Mouse (Mus musculus): Measurements from ENCODE around the gene Mtr. TPM values are rescaled to one million over a fixed set of nuclear protein-coding genes. Genes with fewer than 3 reads are reported as not detected.
A peak's percentile ranks its signal among the peaks of the same experiment; 100 is the strongest.

The Mtr gene
- polyA plus RNA-seq, 1 experiment: 8.4 TPM

GRCm38 (mm10) chr13:12196861-12197260 lies 61.1 kb downstream of the Mtr start:
- H3K27ac ChIP-seq (ENCODE audit: insufficient read depth, low read length): peak overlapping the region; percentile 26; the same call in 1 of the 2 replicates
- H3K27me3 ChIP-seq (ENCODE audit: control insufficient read depth, insufficient read depth, low read length): no peaks in the 10 kb centered on the region
- WGBS: 27% methylated on average over 4 of the region's 4 CpGs
- H3K4me1 ChIP-seq (ENCODE audit: control insufficient read depth, insufficient read depth, low read length): peaks cover 18% of the 10 kb centered on the region
- H3K4me3 ChIP-seq (replicated peaks; ENCODE audit: insufficient read depth, low read depth, low read length): no peak overlapping the region
- TF ChIP-seq POLR2A (IDR thresholded peaks at IDR 0.05; ENCODE audit: borderline replicate concordance, insufficient read depth, low read length) (no peak), CTCF (IDR thresholded peaks at IDR 0.05; ENCODE audit: borderline replicate concordance, insufficient read depth, low read depth, low read length) (no peak)
- peak; percentile 27 to 34 for DNase-seq

DNA sequence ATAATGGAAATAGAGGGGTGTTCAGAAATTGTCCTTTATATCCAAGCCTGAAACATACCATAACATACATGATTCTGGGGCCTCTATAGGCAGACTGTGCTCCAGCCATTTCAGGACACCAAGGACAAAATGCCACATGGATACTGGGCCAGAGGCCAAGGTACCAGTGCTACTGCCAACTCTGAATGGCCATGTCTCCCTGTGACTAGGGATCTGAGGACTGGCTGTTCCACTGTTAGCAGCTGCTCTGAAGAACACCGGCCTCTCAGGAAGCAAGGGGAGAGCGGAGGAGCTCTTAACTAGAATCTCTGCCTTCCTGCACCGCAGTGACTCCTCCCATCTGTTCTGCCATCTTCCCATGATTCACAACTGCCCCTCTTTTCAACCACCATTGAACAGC lies 61.9 kb downstream of the Mtr start:
- DNase-seq: peak; percentile 82 to 87
- H3K27ac ChIP-seq (ENCODE audit: insufficient read depth, low read length): peak overlapping the region; percentile 60
- H3K4me3 ChIP-seq (replicated peaks; ENCODE audit: insufficient read depth, low read depth, low read length): no peak overlapping the region
- H3K27me3 ChIP-seq (ENCODE audit: control insufficient read depth, insufficient read depth, low read length): no peaks in the 10 kb centered on the region
- 15% methylated on average over 3 of the region's 3 CpGs for WGBS
- H3K4me1 ChIP-seq (ENCODE audit: control insufficient read depth, insufficient read depth, low read length): peaks cover 18% of the 10 kb centered on the region
- TF ChIP-seq CTCF (IDR thresholded peaks at IDR 0.05; ENCODE audit: borderline replicate concordance, insufficient read depth, low read depth, low read length) (no peak), POLR2A (IDR thresholded peaks at IDR 0.05; ENCODE audit: borderline replicate concordance, insufficient read depth, low read length) (no peak)

DNA sequence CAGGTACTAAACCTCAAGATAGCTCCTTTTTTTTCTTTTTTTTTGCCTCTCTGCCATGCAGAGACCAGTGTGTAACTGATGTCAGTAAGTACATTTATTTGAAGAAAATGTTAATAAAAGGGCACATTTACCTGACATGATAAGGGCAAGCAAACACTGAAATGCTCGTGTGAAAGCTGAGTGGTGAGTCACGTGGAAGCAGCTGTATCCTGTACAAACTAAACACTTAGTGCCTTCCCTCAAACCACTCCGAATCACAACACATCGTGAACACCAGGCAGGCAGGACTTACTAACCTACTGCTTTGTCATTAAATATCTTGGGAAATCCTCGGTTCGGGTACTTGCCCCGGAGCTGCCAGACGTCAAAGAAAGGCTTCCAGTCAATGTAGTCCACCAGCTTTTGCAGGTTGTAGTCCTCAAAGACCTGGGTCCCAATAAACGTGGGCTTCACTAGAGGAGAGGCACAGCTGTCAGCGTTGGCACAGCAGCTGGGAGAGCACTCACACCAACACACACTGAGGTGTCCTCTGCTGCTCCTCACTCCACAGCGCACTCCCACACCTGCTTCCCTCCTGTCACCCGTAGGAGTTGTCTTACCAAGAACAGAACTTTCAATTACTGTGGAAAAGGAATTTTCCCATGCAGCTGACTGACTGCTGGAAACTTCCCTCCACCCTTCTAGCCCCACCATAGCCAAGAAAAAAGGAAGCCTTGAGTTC lies 62.8 kb downstream of the Mtr start:
- H3K27me3 ChIP-seq (ENCODE audit: control insufficient read depth, insufficient read depth, low read length): no peaks in the 10 kb centered on the region
- no peak overlapping the region for H3K27ac ChIP-seq (ENCODE audit: insufficient read depth, low read length)
- peaks cover 15% of the 10 kb centered on the region; the same call in 1 of the 2 replicates for H3K4me1 ChIP-seq (ENCODE audit: control insufficient read depth, insufficient read depth, low read length)
- TF ChIP-seq POLR2A (IDR thresholded peaks at IDR 0.05; ENCODE audit: borderline replicate concordance, insufficient read depth, low read length) (no peak), CTCF (IDR thresholded peaks at IDR 0.05; ENCODE audit: borderline replicate concordance, insufficient read depth, low read depth, low read length) (no peak)
- no peak overlapping the region for H3K4me3 ChIP-seq (replicated peaks; ENCODE audit: insufficient read depth, low read depth, low read length)
- 86% methylated on average over 12 of the region's 12 CpGs for WGBS
- no peak for DNase-seq

DNA sequence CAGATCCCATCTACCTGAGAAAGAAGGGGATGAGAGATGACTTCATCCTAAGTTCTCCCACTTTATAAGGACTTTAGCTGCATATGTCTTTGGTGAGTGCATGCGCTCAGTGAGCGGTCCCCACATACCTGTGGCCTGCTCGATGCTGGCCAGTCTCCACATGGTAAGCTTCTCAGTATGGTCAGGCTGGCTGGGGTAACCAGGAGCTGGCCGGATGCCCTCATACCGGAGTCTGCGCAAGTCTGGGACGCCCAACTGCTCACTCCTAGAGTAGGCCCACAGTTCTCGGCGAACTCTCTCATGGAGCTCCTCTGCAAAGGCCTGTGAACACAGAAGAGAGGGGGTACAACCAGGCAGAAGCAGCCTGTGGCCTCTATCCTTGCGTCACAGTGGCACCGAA lies 68.7 kb downstream of the Mtr start:
- peak; percentile 60 to 69 for DNase-seq
- TF ChIP-seq POLR2A (IDR thresholded peaks at IDR 0.05; ENCODE audit: borderline replicate concordance, insufficient read depth, low read length) (no peak), CTCF (IDR thresholded peaks at IDR 0.05; ENCODE audit: borderline replicate concordance, insufficient read depth, low read depth, low read length) (no peak)
- Histone ChIP-seq H3K4me3 (replicated peaks; ENCODE audit: insufficient read depth, low read depth, low read length) (no peak overlapping the region), H3K4me1 (ENCODE audit: control insufficient read depth, insufficient read depth, low read length) (peaks cover 3% of the 10 kb centered on the region; the same call in 1 of the 2 replicates), H3K27ac (ENCODE audit: insufficient read depth, low read length) (no peak overlapping the region), H3K27me3 (ENCODE audit: control insufficient read depth, insufficient read depth, low read length) (no peaks in the 10 kb centered on the region)
- WGBS: 53% methylated on average over 11 of the region's 11 CpGs

DNA sequence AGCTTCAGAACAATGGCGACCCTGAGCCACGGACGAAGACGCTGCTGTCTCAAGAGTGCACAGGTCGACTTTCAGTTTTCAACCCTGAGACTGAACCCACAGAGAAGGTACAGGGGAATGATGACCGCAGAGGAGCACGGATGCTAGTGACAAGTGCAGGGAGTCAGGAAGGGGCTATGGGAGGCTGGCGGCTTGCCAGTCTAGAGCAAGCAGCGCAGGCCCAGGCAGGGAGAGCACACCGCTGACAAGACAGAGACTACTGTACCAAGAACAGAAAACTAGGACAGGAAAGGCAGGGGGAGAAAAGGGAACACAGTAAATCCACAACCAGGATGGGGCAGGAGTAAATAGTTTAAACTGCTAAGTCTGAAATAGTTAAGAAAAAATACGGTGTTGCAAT lies 69.1 kb downstream of the Mtr start:
- no peak overlapping the region for H3K4me3 ChIP-seq (replicated peaks; ENCODE audit: insufficient read depth, low read depth, low read length)
- WGBS: 83% methylated on average over 11 of the region's 11 CpGs
- DNase-seq: peak in 1 of 2 experiments; percentile 25
- no peak for TF ChIP-seq POLR2A (IDR thresholded peaks at IDR 0.05; ENCODE audit: borderline replicate concordance, insufficient read depth, low read length)
- no peak for TF ChIP-seq CTCF (IDR thresholded peaks at IDR 0.05; ENCODE audit: borderline replicate concordance, insufficient read depth, low read depth, low read length)
- no peak overlapping the region for H3K27ac ChIP-seq (ENCODE audit: insufficient read depth, low read length)
- H3K4me1 ChIP-seq (ENCODE audit: control insufficient read depth, insufficient read depth, low read length): peaks cover 3% of the 10 kb centered on the region; the same call in 1 of the 2 replicates
- H3K27me3 ChIP-seq (ENCODE audit: control insufficient read depth, insufficient read depth, low read length): no peaks in the 10 kb centered on the region

DNA sequence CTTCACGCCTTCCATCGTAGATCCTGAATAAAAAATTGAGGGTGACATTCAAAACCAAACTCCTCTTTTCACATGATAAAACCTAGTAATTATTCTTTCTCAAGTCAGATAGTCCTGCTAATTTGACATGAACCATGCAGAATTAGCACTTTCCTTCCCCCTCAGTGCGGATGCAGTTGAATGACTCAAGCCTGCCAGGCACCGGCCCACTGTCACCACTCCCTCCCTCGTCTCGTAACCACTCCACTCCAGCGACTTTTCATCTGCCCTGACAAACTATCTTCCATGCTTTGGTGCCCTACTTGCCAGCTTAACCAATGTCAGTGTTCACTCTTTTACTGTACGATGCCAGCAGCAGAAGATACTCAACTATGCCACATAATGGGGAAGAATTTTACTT lies 78.4 kb downstream of the Mtr start:
- TF ChIP-seq CTCF (IDR thresholded peaks at IDR 0.05; ENCODE audit: borderline replicate concordance, insufficient read depth, low read depth, low read length) (no peak), POLR2A (IDR thresholded peaks at IDR 0.05; ENCODE audit: borderline replicate concordance, insufficient read depth, low read length) (no peak)
- peaks cover 4% of the 10 kb centered on the region; the same call in 1 of the 2 replicates for H3K4me1 ChIP-seq (ENCODE audit: control insufficient read depth, insufficient read depth, low read length)
- no peaks in the 10 kb centered on the region for H3K27me3 ChIP-seq (ENCODE audit: control insufficient read depth, insufficient read depth, low read length)
- H3K27ac ChIP-seq (ENCODE audit: insufficient read depth, low read length): no peak overlapping the region
- H3K4me3 ChIP-seq (replicated peaks; ENCODE audit: insufficient read depth, low read depth, low read length): no peak overlapping the region
- DNase-seq: no peak
- WGBS: 61% methylated on average over 8 of the region's 8 CpGs

GRCm38 (mm10) chr13:12176761-12177160 lies 81.2 kb downstream of the Mtr start:
- Histone ChIP-seq H3K4me1 (ENCODE audit: control insufficient read depth, insufficient read depth, low read length) (no peaks in the 10 kb centered on the region), H3K27me3 (ENCODE audit: control insufficient read depth, insufficient read depth, low read length) (no peaks in the 10 kb centered on the region), H3K4me3 (replicated peaks; ENCODE audit: insufficient read depth, low read depth, low read length) (no peak overlapping the region), H3K27ac (ENCODE audit: insufficient read depth, low read length) (no peak overlapping the region)
- 57% methylated on average over 3 of the region's 3 CpGs for WGBS
- no peak for DNase-seq
- TF ChIP-seq POLR2A (IDR thresholded peaks at IDR 0.05; ENCODE audit: borderline replicate concordance, insufficient read depth, low read length) (no peak), CTCF (IDR thresholded peaks at IDR 0.05; ENCODE audit: borderline replicate concordance, insufficient read depth, low read depth, low read length) (no peak)
